Mouse (Mus musculus) intestine, embryonic 14.5 days (tissue): ENCODE results near the gene Cct8. TPM values are rescaled to one million over a fixed set of nuclear protein-coding genes. Genes with fewer than 3 reads are reported as not detected.
"Not testable (repeated sequence)": the region's sequence is repeated elsewhere in the genome, so short reads cannot be mapped to it uniquely, and the experiment has no call there.

ENCODE experiments used
- ATAC-seq: fragments of 200-750 bp; cut with Nextera tagmentation; replicated peaks from 2 replicates; pipeline ENCODE4 v1.8.0; 2017; ENCODE audit warnings: low read depth, moderate number of reproducible peaks, moderate TSS enrichment, moderate library complexity; ENCODE audit not compliant: low FRiP score, low TSS enrichment
- DNase-seq: peaks from one replicate; pipeline ENCODE4 v3.0.0-alpha.2; 2018; ENCODE audit warnings: low spot score
- H3K27ac ChIP-seq: fragments of 300-500 bp; sonication (generic); 2 replicates; pipeline ENCODE4 v1.5.1; 2014; ENCODE audit warnings: low read depth, mild to moderate bottlenecking, control low read depth
- H3K27me3 ChIP-seq: fragments of 300-500 bp; sonication (generic); replicated peaks from 2 replicates; pipeline ENCODE4 v1.6.1; 2014; ENCODE audit warnings: low read length, control low read depth; ENCODE audit not compliant: control insufficient read depth, insufficient read depth
- H3K36me3 ChIP-seq: fragments of 300-500 bp; sonication (generic); 2 replicates; pipeline ENCODE4 v1.6.1; 2014; ENCODE audit warnings: low read length, control low read depth; ENCODE audit not compliant: control insufficient read depth, insufficient read depth
- H3K4me1 ChIP-seq: fragments of 300-500 bp; sonication (generic); replicated peaks from 2 replicates; pipeline ENCODE4 v1.6.1; 2014; ENCODE audit warnings: low read length, control low read depth, mixed read lengths; ENCODE audit not compliant: control insufficient read depth, insufficient read depth
- H3K4me2 ChIP-seq: fragments of 300-500 bp; sonication (generic); 2 replicates; pipeline ENCODE4 v1.6.1; 2014; ENCODE audit warnings: low read length
- H3K4me3 ChIP-seq: fragments of 300-500 bp; sonication (generic); 2 replicates; pipeline ENCODE4 v1.5.1; 2014; ENCODE audit warnings: low read depth, low read length, control low read depth, mixed read lengths
- H3K9ac ChIP-seq: fragments of 300-500 bp; sonication (generic); 2 replicates; pipeline ENCODE4 v1.6.1; 2014; ENCODE audit warnings: mild to moderate bottlenecking, low read length
- H3K9me3 ChIP-seq: fragments of 300-500 bp; sonication (generic); 2 replicates; pipeline ENCODE4 v1.6.1; 2016; ENCODE audit warnings: low read length, control low read depth; ENCODE audit not compliant: control insufficient read depth
- WGBS: fragments of 180-500 bp; shearing (Covaris S2); extraction: QIAGEN DNeasy Blood & Tissue Kit; methylation state at CpG from one replicate; pipeline ENCODE4 v1.1.7; 2014; 5-methylcytosine and 5-hydroxymethylcytosine counted together
- polyA plus RNA-seq: library from polyadenylated mRNA; unstranded; fragments of >200 nt; fragmentation: Nextera tagmentation; extraction: Ambion mirVana; gene quantifications from 2 replicates; pipeline ENCODE4 v1.2.1, GENCODE M21; 2014

Gene Cct8
- polyA plus RNA-seq, 1 experiment from 2014 or later = 458 TPM

DNA sequence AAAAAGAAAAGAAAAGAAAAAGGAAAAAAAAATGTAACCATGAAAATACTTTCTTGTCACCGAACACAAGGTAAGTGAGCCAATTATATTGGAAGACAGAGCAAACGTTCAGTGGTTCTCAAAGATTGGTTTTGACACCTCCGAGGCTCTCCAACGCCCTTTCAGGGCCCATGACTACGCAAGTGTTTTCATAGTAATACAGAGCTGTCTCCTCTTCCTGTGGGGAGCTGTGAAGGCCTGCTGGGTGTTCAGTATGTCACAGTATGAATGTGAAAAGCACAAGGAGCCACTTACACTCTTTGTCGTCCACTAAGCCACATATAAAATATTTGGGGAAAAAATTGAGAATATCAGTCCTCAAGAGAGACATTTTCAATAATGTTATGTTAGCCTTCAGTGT lies 1.5 kb upstream of the Cct8 start:
- H3K4me3 ChIP-seq = no peak overlapping the region
- no peak for DNase-seq
- H3K9me3 ChIP-seq = no peaks in the 10 kb centered on the region
- peak overlapping the region; percentile 83 for H3K4me2 ChIP-seq
- H3K27me3 ChIP-seq = no peaks in the 10 kb centered on the region
- 92% methylated on average over 6 of the region's 6 CpGs for WGBS
- H3K36me3 ChIP-seq = peaks cover 14% of the 10 kb centered on the region
- H3K27ac ChIP-seq = no peak overlapping the region
- ATAC-seq = no peak
- H3K9ac ChIP-seq = no peak overlapping the region
- H3K4me1 ChIP-seq = peaks cover 20% of the 10 kb centered on the region

DNA sequence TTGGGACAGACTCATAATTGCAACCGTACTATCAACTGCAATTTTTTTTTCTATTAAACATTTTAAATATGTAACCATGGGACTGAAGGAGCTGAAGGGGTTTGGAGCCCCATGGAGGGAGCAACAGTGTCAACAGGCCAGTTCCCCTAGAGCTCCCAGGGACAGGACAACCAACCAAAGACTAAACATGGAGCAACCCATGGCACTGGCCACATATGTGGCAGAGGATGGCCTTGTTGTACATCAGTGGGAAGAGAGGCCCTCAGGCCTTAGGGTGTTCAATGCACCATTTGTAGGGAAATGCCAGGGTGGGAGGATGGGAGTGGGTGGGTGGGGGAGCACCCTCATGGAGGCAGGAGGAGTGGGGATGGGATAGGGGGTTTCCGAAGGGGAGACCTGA lies 1.1 kb upstream of the Cct8 start:
- peaks cover 18% of the 10 kb centered on the region for H3K36me3 ChIP-seq
- H3K27me3 ChIP-seq = no peaks in the 10 kb centered on the region
- ATAC-seq (no peak), DNase-seq (peak; percentile 62)
- H3K4me2 ChIP-seq = peak overlapping the region; percentile 83
- WGBS = 91% methylated on average over 2 of the region's 2 CpGs
- H3K9me3 ChIP-seq = no peaks in the 10 kb centered on the region
- H3K4me3 ChIP-seq = peak overlapping the region; percentile 96
- H3K4me1 ChIP-seq = peaks cover 19% of the 10 kb centered on the region
- peak overlapping the region; percentile 98 for H3K9ac ChIP-seq
- H3K27ac ChIP-seq = no peak overlapping the region

DNA sequence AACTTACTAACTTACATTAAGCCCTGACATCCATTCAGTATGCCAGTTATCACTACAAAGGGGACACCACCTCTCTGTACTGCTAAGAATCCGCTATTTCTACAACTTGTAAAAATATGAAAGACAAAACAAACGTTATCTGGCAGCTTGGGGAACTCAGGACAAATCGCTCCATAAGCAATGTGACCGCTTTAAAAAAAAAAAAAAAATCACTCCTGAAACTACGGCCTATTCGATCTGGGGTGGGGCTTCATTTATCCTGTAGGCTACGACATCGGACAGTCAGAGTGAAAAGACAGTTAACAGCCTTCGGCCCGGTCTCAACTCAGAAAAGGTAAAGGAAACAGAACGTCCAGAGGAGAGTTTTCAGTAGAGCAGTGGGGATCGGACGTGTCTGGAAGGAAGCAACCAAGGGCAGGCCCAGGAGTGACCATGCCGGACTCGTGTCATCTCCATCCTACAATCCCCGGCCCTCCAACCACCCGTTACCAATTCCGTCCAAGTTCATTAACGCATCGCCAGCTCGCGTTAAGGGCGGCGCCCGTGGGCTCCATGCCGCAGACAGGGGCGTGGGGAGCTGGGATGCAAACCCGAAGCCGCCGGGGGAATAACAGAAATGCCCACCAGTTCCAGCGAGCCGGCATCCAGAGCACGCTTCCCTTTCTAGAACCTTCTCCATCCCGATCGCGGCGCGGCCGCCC lies 568 bp downstream of the Cct8 start:
- H3K9ac ChIP-seq = peak overlapping the region; percentile 98
- peaks cover 35% of the 10 kb centered on the region for H3K36me3 ChIP-seq
- DNase-seq (no peak), ATAC-seq (peak; percentile 18; the same call in 1 of the 2 replicates)
- H3K4me2 ChIP-seq = peak overlapping the region; percentile 66
- H3K27me3 ChIP-seq = no peaks in the 10 kb centered on the region
- H3K9me3 ChIP-seq = no peaks in the 10 kb centered on the region
- peak overlapping the region; percentile 85 for H3K27ac ChIP-seq
- H3K4me1 ChIP-seq = peaks cover 12% of the 10 kb centered on the region
- H3K4me3 ChIP-seq = peak overlapping the region; percentile 96
- under 1% methylated on average over 39 of the region's 39 CpGs for WGBS

DNA sequence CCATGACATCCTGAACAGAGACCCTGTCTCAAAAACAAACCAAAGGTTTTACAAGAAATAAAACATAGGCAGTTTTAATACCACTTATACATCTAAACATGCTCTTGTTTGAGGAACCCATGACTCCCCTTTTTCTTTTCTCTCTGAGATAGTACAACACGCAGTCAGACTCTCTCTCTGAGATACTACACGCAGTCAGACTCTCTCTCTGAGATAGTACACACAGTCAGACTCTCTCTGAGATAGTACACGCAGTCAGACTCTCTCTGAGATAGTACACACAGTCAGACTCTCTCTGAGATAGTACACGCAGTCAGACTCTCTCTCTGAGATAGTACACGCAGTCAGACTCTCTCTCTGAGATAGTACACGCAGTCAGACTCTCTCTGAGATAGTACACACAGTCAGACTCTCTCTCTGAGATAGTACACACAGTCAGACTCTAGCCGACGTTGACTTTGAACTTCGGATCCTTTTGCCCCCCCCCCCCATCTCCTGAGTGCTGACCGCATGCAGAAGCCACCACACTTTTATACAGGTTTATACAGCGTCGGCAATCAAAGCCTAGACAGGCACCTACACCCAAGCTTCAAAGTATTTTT lies 3.4 kb downstream of the Cct8 start:
- Histone ChIP-seq H3K36me3 (peaks cover 63% of the 10 kb centered on the region), H3K4me1 (peaks cover 12% of the 10 kb centered on the region)
- H3K4me3 ChIP-seq, DNase-seq, ATAC-seq, H3K9ac ChIP-seq, H3K9me3 ChIP-seq, H3K27ac ChIP-seq, H3K4me2 ChIP-seq, H3K27me3 ChIP-seq: not testable (repeated sequence)
- WGBS = 93% methylated on average over 12 of the region's 12 CpGs

DNA sequence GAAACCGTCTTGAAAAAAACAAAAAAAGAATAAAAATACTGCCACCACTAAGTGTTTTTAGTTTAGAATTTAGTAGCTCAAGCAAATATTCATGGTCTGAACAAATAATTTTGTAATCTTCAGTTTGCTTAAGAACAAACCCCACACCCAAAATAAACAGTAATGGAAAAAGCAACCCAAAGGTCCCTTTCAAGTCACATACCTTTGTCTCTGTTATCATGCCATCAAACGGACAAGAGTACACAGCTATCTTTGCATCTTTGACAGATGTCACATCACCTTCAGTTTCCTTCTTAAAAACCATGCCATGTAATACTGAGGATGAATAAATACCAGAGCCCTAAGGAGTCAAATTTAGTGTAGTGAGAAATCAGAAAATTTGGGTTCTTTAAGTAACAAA lies 7.1 kb downstream of the Cct8 start:
- ATAC-seq (no peak), DNase-seq (no peak)
- peaks cover 97% of the 10 kb centered on the region for H3K36me3 ChIP-seq
- no peaks in the 10 kb centered on the region for H3K4me1 ChIP-seq
- H3K4me2 ChIP-seq = no peak overlapping the region
- no peak overlapping the region for H3K27ac ChIP-seq
- no peaks in the 10 kb centered on the region for H3K9me3 ChIP-seq
- H3K9ac ChIP-seq = no peak overlapping the region
- WGBS = 67% methylated on average over 2 of the region's 2 CpGs
- H3K27me3 ChIP-seq = no peaks in the 10 kb centered on the region
- H3K4me3 ChIP-seq = no peak overlapping the region

DNA sequence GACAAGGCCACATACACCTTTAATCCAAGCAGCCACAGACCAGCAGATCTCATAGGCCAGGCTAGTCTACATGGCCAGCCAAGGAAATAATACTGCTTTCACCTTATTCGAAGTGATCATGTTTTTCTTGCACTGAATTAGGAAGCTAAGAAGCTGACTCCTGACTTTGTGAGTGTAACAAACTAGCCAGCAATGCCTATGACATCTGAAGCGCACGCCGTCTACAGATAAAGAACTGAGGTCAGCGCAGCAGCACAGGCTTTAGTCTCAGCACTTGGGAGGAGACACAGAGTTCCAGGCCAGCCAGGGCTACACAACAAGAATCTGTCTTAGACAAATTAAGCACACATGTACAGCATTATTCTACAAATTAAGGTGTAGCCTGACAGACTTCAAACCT lies 8.9 kb downstream of the Cct8 start:
- no peak overlapping the region for H3K4me2 ChIP-seq
- no peak overlapping the region for H3K27ac ChIP-seq
- H3K4me3 ChIP-seq = no peak overlapping the region
- H3K27me3 ChIP-seq = no peaks in the 10 kb centered on the region
- H3K9me3 ChIP-seq = no peaks in the 10 kb centered on the region
- H3K4me1 ChIP-seq = no peaks in the 10 kb centered on the region
- peaks cover 98% of the 10 kb centered on the region for H3K36me3 ChIP-seq
- DNase-seq = no peak
- 93% methylated on average over 5 of the region's 5 CpGs for WGBS
- no peak overlapping the region for H3K9ac ChIP-seq
- ATAC-seq = no peak

DNA sequence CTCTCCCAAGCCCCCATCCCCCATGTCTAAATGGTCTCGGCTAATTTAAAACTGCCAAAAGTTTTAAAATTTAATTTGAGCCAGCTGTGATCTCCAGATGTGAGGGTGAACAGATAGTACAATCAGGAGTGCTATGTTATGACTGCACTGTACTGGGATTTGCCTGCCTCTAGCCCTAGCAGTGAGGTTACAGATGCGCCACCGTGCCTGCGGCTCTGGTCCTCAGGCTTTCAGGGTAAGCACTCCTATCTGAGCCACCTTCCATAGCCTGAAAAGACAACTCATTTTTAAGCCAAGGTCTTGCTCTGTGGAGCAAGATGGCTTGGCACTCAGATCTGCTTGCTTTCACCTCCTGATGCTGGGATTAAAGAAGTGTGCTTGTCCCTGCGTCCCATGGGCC lies 11.3 kb downstream of the Cct8 start:
- Histone ChIP-seq H3K36me3 (peaks cover 90% of the 10 kb centered on the region), H3K4me1 (no peaks in the 10 kb centered on the region), H3K4me3 (no peak overlapping the region), H3K27me3 (no peaks in the 10 kb centered on the region), H3K4me2 (no peak overlapping the region), H3K27ac (no peak overlapping the region), H3K9me3 (no peaks in the 10 kb centered on the region), H3K9ac (no peak overlapping the region)
- ATAC-seq (no peak), DNase-seq (no peak)
- WGBS = 90% methylated on average over 5 of the region's 5 CpGs

DNA sequence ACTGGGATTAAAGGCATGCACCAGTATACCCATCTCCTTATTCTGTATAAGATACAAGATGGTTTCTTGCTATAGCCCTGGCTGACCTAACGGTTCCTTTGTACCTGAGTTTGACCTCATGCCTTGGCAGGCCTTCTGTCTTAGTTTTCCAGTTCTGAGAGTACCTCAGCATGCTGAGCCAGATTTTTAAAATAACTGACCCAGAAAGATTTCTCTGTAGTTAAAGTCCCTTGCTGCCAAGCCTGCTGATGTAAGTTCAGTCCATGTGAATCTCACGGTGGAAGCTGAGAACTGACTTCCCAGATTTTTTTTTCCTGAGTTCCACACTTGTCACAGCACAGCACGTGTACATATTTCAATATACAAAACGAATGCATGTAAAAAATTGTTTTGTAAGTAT lies 25.1 kb downstream of the Cct8 start:
- Histone ChIP-seq H3K4me2 (no peak overlapping the region), H3K4me1 (no peaks in the 10 kb centered on the region), H3K36me3 (peaks cover 88% of the 10 kb centered on the region), H3K27ac (no peak overlapping the region), H3K9ac (no peak overlapping the region), H3K27me3 (no peaks in the 10 kb centered on the region), H3K4me3 (no peak overlapping the region), H3K9me3 (no peaks in the 10 kb centered on the region)
- DNase-seq = no peak
- no peak for ATAC-seq
- WGBS = 92% methylated on average over 4 of the region's 4 CpGs

DNA sequence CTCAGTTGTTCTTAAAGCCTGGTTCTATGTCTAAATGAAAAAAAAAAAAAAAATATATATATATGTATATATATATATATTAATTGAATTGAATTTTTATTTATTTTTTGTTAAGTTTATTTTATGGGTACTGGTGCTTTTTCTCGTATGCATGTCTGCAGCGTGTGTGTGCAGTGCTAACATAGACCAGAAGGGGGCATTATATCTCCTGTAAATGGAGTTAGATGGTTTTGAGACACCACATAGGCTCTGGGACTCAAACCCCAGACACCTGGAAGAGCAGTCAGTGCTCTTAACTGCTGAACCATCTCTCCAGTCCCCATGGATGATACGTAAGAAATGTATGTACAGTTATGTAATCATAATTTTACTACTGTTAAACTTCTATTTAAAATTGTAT lies 36.9 kb downstream of the Cct8 start:
- H3K4me2 ChIP-seq = no peak overlapping the region
- no peak overlapping the region for H3K4me3 ChIP-seq
- no peak overlapping the region for H3K27ac ChIP-seq
- ATAC-seq = no peak
- peaks cover 44% of the 10 kb centered on the region for H3K36me3 ChIP-seq
- H3K27me3 ChIP-seq = no peaks in the 10 kb centered on the region
- peaks cover 8% of the 10 kb centered on the region for H3K4me1 ChIP-seq
- 98% methylated on average over 3 of the region's 3 CpGs for WGBS
- no peaks in the 10 kb centered on the region for H3K9me3 ChIP-seq
- no peak for DNase-seq
- no peak overlapping the region for H3K9ac ChIP-seq
